Mouse (Mus musculus) NIH3T3 (cell line): ENCODE results near the gene Kmt2e.
"Not testable (repeated sequence)": the region's sequence is repeated elsewhere in the genome, so short reads cannot be mapped to it uniquely, and the experiment has no call there.

Experiments
- DNase-seq: peaks from one replicate; pipeline ENCODE4 v3.0.0-alpha.2; 2012; ENCODE audit warnings: low read depth

Gene Kmt2e

GRCm38 (mm10) chr5:23501582-23502316 lies 67.5 kb downstream of the Kmt2e start:
- DNase-seq: peak; percentile 40

DNA sequence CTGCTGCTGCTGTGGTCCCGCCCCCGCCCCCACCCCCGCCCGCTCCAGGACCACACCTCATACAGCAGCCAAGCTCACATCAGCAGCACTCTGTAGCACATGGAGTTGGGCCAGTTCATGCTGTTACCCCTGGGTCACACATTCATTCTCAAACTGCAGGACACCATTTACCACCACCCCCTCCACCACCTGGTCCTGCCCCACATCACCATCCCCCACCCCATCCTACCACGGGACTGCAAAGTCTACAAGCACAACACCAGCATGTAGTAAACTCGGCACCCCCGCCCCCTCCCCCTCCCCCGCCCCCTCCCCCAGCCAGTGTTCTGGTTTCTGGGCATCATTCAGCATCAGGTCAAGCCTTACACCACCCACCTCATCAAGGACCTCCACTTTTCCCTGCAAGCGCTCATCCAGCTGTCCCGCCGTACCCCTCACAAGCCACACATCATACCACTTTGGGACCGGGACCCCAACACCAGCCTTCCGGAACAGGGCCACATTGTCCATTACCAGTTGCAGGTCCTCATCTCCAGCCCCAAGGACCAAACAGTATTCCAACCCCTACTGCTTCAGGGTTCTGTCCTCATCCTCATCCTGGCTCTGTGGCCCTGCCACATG lies 68.2 kb downstream of the Kmt2e start:
- no peak for DNase-seq

- peak; percentile 56 for DNase-seq
Measured at GRCm38 (mm10) chr5:23505578-23505977, 71.3 kb downstream of the Kmt2e start.

DNA sequence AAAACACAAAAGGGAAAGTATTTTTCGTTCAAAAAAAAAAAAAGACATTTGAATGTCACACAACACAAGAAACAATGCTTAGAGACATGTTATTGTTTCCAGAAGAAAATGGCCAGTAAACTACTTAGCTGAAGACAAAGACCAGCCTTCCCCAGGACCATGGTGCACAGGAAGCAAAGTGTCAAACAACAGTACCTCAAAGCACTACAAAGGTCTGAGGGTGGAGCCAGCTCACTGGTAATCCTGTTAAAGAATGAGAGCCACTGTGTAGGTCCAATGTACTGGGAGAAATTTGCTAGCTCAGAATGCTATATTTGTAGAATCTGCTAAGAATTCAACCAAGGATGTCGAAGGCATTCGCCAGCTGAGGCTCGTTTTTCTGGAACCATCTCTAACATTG lies 73.0 kb downstream of the Kmt2e start:
- DNase-seq: no peak

- DNase-seq: no peak
Measured at GRCm38 (mm10) chr5:23508630-23509029, 74.4 kb downstream of the Kmt2e start.

DNA sequence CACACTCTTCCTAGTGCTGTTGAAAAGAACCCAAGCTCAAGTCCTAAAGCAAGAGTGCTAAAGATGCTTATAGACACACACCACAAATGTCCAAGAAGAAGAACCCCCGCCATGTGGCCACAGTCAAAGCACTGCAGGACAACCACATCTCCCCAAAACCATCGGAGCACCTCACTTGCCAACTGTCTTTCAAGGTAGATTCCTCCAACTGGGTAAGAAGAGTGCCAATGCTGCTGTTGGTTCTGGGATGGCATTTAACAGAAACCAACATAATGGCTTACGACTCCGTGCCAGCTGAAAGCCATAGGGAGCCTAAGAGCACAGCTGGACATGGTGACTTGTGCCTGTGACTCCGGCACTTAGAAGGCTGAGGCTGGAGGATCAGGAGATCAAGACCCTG lies 77.2 kb downstream of the Kmt2e start:
- no peak for DNase-seq

DNA sequence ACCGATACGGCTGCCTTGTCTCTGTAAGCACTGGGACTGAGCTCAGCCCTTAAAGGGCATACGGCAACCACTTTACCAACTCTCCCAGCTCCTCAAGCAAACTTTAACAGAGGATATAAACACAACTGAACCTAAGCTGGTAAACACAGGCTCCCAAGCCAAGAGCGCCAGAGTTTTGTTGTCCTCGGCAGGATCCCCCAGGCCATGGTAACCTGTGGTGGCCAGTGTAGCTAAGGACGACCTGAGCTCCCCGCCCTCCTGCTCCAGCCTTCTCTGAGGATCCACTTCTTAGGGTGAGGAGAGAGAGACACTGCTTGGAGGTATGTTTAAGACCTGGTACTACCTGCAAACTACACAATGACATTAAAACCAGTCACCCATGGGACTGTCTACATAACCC lies 78.3 kb downstream of the Kmt2e start:
- no peak for DNase-seq

- no peak for DNase-seq
Measured at GRCm38 (mm10) chr5:23513468-23513867, 79.2 kb downstream of the Kmt2e start.

DNA sequence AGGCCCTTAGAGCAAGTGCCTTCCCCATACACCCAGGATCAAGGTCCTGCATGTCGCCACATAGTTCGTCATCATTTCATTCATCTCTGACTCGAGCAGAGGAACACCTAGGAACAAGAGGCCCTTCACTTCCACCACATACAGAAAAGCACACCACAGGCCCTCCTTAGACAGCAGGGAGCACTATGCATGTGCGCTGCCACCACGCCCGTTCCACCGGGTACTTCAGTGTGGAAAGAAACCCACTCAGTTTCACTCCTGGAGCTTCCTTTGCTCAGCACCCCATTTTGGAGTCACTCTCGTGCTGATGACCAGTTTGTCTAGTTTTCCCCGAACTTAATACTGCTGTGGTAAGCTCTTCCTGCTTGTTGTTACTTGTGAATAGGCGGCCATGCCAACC lies 80.8 kb downstream of the Kmt2e start:
- no peak for DNase-seq

- no peak for DNase-seq
Measured at GRCm38 (mm10) chr5:23516962-23517361, 82.7 kb downstream of the Kmt2e start.

DNA sequence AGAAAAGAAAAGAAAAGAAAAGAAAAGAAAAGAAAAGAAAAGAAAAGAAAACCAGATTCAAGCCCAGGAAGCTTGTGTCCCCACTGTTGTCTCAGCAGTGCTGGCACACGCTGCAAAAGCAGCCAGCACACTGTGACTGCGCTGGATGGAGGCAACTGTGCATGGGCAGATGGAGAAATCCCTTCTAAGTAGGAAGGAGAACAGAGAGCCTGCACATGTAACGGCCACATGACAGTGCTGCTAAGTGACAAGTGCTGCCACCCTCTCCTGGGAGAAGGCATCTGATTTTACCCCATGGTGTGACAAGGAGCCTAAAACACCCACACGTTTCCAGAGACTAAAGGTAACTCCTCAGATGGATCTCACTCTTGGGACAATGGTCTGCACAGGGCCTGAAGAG lies 83.6 kb downstream of the Kmt2e start:
- DNase-seq: no peak

DNA sequence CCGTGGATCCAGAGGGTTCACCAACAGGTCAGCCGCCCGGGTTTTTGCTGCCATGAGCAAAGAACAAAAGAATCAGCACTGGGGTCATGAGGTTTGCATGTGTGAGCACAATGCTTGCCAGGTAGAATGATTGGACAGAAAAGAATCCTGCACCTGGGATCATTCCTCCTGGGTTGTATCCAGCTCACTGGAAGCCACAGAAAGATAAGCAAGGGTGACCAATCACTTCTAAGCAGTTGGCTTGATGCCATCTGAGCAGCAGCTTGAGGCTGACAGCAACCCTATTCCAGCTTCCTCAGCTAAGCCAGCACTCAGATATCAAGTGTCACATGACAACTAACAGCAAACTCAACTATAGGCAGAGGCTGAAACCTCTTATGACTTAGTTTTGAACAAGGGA lies 84.4 kb downstream of the Kmt2e start:
- DNase-seq: peak; percentile 70

GRCm38 (mm10) chr5:23519679-23520078 lies 85.4 kb downstream of the Kmt2e start:
- DNase-seq: no peak

DNA sequence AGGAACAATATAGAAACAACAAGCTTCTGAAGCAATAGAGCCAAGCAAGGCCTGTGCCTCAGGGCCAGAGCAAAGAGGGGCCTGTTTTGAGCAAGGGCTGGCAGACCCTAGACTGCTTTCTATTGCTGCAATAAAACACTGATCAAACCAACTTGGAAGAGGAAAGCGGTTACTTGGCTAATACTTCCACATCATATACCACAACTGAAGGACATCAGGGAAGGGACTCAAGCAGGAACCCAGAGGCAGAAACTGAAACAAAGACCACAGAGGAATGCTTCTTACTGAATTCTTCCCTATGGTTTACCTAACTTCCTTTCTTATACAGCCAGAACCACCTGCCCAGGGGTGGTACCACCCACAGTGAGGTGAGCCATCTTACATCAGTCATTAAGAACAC lies 87.4 kb downstream of the Kmt2e start:
- DNase-seq: no peak

GRCm38 (mm10) chr5:23523936-23524335 lies 89.7 kb downstream of the Kmt2e start:
- DNase-seq: no peak

DNA sequence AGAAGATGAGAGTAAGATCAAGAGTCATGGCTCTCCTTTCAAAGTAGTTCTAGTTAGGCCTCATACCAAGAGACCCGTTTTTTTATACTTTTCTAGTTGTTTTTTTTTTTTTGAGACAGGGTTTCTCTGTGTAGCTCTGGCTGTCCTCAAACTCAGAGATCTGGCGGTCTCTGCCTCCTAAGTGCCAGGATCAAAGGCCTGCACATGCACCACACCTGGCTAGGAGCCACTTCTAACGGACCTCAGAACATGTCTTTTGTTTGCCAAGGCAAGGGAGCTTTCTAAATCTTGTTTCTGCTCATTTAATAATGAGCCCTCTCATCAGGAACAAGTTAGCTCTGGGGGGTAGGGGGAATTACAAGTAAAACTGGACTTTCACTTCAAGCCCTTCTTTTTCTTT lies 90.4 kb downstream of the Kmt2e start:
- DNase-seq: no peak

DNA sequence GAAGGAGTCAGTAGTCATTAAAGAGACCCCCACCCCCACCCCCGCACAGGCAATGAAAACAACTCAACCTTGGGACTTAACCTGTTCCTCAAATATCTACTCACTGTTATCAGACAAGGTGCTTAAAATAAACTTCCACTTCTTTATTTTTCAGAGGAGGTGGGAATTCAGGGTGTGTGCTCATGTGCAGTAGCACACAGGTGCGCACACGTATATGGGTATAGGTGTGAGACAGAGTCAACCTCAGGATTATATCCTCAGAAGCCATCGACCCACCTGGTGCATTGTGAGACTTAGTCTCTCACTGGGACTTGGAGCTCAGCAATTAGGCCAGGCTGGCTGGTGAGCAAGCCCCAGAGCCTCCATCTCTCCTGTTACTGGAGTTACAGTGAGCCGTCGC lies 96.9 kb downstream of the Kmt2e start:
- no peak for DNase-seq

DNA sequence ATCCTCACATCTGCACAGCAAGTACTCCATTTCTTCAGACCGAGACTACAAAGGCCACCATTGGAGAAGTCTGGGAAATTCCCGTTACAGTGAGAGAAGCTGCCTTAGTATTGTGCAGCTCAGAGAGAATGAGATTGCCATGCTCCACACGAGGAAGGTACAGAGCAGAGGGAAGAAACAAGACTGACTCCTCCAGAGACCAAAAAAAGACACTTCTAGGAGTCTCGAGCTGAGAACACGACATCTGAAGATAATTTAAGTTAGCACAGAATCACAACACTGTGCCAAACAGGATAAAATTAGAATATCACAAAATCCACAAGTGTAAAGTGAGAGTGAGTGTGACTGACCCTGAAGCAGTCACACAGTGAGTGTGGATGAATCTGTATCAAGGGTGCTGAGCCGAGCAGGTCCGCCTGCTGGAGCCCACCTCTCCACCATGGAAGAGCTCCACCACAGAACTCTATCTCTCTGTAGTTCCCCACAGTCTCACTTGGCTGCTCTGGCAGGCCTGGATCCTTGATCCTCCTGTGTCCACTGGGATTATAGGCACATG lies 97.4 kb downstream of the Kmt2e start:
- DNase-seq: no peak

DNA sequence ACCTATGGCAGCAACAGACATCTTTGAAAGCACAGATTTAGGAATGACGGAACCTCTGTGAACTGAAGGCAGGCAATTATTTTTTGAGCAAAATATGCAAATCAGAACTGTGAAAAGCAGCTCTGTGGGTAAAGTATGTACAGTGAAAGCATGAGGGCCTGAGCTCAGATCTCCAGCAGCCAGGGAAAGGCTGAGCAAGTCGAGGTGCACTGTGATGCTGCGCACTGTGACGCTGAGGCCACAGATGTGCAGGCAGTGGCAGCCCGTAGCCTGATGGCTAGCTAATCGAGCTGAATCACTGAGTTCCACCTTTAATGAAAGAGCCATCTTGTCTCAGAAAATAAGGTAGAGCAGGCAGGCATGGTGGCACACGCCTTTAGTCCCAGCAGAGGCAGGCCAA lies 101.5 kb downstream of the Kmt2e start:
- DNase-seq: no peak

DNA sequence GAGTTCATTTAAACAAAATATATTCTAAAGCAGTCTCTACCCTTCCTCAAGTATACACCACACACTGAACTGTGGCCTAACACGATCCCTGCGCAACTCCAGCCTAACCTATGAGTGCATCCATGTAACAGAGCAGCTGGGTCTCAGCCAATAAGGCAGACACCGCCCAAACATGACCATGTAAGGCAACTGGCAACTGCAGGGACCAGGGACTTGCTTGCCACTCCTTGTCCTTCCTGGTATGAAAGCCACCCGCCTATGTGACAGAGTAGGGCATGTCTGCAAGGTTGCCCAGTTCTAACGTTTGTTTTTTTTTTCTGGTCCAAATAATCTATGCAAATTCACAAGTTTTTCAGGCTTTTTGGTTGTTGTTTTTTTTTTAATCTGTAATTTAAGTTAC lies 117.4 kb downstream of the Kmt2e start:
- no peak for DNase-seq

DNA sequence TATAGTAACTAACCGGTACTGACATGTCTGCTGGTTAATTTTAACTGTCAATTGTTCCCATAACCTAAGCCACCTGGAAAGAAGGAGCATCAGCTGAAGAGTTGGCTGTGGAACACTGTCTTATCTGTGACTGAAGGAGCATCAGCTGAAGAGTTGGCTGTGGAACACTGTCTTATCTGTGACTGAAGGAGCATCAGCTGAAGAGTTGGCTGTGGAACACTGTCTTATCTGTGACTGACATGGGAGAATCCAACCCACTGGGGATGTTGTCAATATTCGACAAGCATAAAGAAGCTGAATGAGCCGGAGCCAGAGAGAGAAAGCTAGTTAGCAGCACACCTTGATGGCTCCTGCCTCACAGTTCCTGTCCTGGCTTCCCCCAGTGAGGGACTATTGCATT lies 119.1 kb downstream of the Kmt2e start:
- not testable (repeated sequence) for DNase-seq
